Mouse (Mus musculus): Measurements from ENCODE around the gene Lamp5.

Gene Lamp5

DNA sequence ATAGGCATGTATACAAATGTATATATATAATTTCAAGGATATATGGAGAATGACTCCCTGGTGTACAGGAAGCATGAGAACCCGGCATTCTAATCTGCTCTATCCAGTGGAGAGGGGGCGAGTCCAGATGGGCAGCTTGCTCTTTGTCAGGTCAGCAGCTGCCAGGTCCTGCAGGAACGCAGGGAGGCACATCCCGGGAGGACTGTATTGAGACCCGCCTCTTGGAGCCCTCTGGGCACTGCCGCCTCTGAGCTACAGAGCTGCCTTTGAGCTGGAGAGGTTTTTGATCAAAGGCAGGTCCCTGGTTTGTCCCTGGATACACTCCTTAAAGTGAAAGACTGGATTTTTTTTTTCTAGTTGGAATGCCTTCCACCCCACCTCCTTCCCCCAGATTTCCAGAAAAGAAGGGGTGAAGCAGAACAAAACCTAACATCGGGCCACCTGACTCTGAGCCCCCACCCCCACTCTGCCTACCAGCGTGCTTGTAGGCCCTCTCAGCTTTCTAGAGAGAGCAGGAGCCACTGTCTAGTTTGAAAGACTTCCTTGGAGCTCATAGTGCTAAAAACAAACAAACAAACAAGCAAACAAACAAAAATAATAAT is at the start of gene Lamp5:
TSS of gene Lamp5 (plus strand) at position 552 of the 602 bp plus-strand sequence.
- in situ Hi-C loops (cut with MboI) = no loop called here

DNA sequence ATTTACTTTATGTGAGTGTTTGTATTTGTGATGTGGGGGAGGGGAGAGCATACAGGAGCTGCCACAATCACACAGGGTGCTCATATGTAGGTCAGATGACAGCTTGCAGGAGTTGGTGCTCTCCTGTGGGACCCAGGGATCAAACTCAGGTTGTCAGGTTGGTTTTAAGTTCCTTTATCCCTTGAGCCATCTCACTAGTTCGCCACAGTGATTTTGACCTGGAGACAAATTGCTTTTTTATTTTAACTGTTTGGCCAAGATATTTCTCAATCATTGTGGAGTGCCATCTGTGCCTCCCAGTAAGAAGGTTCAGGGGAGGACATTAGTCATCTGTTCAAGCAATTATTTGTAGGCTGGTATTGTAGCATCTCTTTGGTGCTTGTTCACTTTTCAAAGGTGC is 48.2 kb upstream of the Lamp5 start:
- in situ Hi-C loops (cut with MboI) = no loop called here

GRCm38 (mm10) chr2:136006280-136006679 is 45.8 kb upstream of the Lamp5 start:
- in situ Hi-C loops (cut with MboI) = no loop called here

GRCm38 (mm10) chr2:136012759-136013158 is 39.3 kb upstream of the Lamp5 start:
- in situ Hi-C loops (cut with MboI) = no loop called here

GRCm38 (mm10) chr2:136048464-136048863 is 3.6 kb upstream of the Lamp5 start:
- in situ Hi-C loops (cut with MboI) = no loop called here

DNA sequence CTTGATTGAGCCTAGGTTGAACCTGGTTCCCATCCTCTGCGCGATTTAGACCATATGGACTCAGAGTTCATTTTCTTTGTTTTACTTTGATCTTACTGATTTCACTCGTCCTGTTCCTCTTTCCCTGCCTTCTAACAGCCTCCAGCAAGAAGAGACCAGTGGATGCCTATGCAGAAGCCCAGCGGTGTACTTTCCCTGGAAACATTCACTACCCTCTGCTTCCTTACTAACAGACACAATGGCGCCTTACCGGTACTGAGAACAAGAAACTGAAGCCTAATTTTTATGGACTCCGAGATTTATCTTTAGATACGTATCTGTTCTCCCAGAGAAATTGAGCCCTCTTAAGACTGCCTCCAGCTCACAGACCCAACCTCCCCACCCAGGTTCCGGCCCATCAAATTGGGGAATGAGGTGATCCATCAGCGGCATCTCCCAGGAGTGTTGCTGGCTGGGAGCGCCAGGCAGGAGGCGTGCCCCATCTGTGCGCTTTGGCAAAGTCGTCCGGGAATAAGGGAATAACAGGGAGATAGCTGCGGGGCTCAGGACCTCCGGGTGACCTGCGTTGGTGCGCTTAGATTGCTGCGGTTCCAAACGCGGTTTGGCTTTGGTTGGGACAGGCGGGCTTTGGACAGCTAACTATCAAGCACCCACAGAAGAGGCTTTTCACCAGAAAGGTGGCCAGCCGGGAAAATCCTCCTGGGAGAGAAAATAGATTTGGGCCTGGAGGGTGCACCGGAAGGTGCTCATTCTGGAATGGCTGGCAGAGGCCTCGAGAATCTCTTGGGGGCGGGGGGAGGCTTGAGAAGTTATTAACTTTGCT is 1.0 kb upstream of the Lamp5 start:
- in situ Hi-C loops (cut with MboI) = no loop called here

GRCm38 (mm10) chr2:136057861-136058331 is 5.9 kb downstream of the Lamp5 start:
- in situ Hi-C loops (cut with MboI) = no loop called here

GRCm38 (mm10) chr2:136058398-136058797 is 6.4 kb downstream of the Lamp5 start:
- in situ Hi-C loops (cut with MboI) = no loop called here

- in situ Hi-C loops (cut with MboI) = no loop called here
Observed at GRCm38 (mm10) chr2:136059029-136059669, 7.1 kb downstream of the Lamp5 start.

DNA sequence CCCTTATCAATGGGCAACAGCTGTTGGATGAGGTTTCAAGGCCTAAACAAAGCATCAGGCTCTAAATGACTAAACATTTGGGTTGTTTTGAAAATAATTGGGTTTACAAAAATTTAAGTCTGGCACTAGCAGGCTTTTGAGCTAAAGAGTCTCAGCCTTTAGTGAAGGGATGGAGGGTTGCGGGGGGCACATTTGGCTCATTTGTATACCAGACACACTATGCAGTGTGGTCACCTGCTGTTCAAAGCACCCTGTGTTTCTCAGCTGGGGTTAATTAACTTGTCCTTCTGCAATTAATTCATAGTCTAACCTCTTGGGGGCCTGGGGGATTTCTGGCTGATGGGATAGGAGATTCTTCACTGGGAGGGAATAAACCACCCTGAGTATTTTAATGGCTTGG is 12.3 kb downstream of the Lamp5 start:
- in situ Hi-C loops (cut with MboI) = no loop called here

GRCm38 (mm10) chr2:136095978-136096377 is 43.9 kb downstream of the Lamp5 start:
- in situ Hi-C loops (cut with MboI) = no loop called here

DNA sequence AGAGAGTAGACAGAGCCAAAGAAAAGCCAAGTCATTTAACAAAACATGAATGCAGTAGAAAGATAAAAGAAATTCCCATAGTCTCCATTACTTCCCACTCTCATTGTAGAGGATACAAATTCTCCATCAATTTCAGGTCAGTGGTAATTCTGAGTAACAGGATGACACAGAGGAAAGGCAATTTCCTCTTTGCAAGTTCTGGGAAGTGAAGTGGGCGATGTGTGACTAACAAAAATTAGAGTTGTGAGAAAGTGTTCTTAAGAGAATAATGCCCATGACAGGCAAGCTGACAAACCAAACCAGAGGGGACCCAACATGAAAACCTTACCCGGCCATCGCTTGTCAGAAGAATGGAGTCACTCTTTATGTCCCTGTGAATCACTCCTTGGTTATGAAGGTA is 45.1 kb downstream of the Lamp5 start:
- in situ Hi-C loops (cut with MboI) = no loop called here

DNA sequence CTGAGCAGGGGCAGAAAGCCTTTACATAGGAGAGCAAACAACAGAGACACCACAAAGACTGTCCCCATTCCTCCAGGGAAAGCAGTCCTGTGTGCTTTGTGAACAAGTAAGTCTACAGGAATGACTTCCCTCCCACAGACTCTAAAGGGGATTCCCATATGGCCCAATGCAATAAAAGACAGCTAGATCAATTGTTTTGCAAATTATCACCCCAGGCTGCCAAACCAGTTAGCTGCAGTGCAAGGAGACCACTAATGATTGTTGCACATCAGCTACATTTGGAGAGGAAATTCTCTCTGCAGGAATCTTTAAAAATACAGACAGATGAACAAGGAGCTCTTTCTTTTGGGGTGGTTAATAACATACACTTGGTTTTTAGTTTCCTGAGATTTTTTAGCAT is 55.6 kb downstream of the Lamp5 start:
- in situ Hi-C loops (cut with MboI) = no loop called here

- in situ Hi-C loops (cut with MboI) = no loop called here
Observed at GRCm38 (mm10) chr2:136108124-136109037, 56.3 kb downstream of the Lamp5 start.

- in situ Hi-C loops (cut with MboI) = no loop called here
Observed at GRCm38 (mm10) chr2:136109038-136109363, 57.0 kb downstream of the Lamp5 start.

DNA sequence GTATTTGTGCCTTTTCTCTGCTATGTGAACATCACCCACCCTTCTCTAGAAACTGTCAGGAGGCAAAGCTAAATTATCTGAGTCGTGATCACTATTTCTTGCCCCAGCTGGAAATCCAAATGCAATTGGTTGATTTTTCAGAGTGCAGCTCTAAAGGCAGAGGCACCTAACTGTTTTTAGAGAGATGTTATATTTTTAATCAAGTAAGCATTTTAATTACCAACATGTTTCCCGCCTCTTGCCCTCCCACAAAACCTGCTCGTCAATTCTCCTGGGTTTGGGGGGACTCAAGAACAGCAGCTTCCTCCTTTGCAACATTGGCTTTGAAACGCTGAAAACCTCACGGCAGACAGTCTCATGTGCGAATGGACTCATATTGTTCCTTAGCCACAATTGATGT is 61.3 kb downstream of the Lamp5 start:
- in situ Hi-C loops (cut with MboI) = no loop called here

- in situ Hi-C loops (cut with MboI) = no loop called here
Observed at GRCm38 (mm10) chr2:136118006-136118405, 66.0 kb downstream of the Lamp5 start.

All from mature B cell (primary cell).